Mouse (Mus musculus): Measurements from ENCODE around the gene Mmrn1. TPM values are rescaled to one million over a fixed set of nuclear protein-coding genes. Genes with fewer than 3 reads are reported as not detected.

The Mmrn1 gene
- polyA plus RNA-seq, 1 experiment from 2014 or later, result 3.1 TPM

DNA sequence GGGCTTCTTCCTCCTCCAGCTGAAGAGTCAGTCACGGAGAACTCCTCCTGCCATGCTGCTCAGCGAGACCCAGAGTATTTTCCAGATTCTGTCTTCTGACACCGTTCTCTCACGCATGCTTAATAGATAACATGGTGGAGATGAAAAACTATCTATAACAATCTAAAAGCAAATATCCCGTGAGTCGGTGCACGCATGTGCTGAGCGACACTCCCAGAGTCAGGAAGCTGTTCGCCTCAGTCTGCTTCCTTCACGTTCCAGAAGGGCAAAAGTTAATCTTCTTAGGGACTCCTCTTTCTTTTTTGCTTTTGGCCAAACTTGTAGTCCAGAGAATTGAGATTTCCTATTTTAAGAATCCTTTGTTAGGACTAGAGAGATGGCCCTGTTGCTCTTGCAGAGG lies 69.7 kb downstream of the Mmrn1 start:
- no peaks in the 10 kb centered on the region for H3K27me3 ChIP-seq (ENCODE audit: insufficient read depth, low read length)
- no peak overlapping the region for H3K9ac ChIP-seq (replicated peaks)
- no peaks in the 10 kb centered on the region for H3K4me1 ChIP-seq (ENCODE audit: insufficient read depth)
- no peak overlapping the region for H3K27ac ChIP-seq (ENCODE audit: low read depth)
- H3K4me3 ChIP-seq (ENCODE audit: low read depth, low read length), result no peak overlapping the region
- H3K4me2 ChIP-seq (ENCODE audit: low read depth, low read length), result no peak overlapping the region
- DNase-seq (no peak), ATAC-seq (no peak)
- WGBS (ENCODE audit: insufficient replicate concordance), result 52% methylated on average over 10 of the region's 10 CpGs
- H3K36me3 ChIP-seq (replicated peaks; ENCODE audit: insufficient read depth, low read length), result no peaks in the 10 kb centered on the region
- no peaks in the 10 kb centered on the region for H3K9me3 ChIP-seq (ENCODE audit: low read length)
- TF ChIP-seq EP300 (IDR thresholded peaks at IDR 0.05; ENCODE audit: low read depth) (no peak), CTCF (IDR thresholded peaks at IDR 0.05; ENCODE audit: low read depth) (no peak)

DNA sequence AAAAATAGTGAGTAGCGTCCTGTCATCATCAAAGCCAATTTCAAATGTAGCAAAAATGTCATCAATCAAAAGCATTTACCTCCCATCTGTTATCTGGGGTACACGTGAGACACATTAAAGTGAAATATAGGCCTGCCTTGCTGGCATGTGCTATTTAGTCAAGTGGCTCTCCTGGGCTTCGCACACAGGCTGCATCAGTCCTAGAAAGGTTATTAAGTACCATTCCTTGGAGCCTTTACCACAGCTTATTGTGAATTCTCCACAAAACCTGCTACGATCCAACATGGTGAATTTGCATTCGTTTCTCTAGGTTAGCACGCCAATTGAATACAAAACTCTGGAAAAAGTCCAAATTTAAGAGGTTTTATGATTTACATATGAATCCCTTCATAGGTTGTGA lies 70.8 kb downstream of the Mmrn1 start:
- no peak overlapping the region for H3K9ac ChIP-seq (replicated peaks)
- H3K27me3 ChIP-seq (ENCODE audit: insufficient read depth, low read length), result no peaks in the 10 kb centered on the region
- H3K4me3 ChIP-seq (ENCODE audit: low read depth, low read length), result no peak overlapping the region
- no peak overlapping the region for H3K4me2 ChIP-seq (ENCODE audit: low read depth, low read length)
- H3K36me3 ChIP-seq (replicated peaks; ENCODE audit: insufficient read depth, low read length), result no peaks in the 10 kb centered on the region
- no peak for TF ChIP-seq CTCF (IDR thresholded peaks at IDR 0.05; ENCODE audit: low read depth)
- TF ChIP-seq EP300 (IDR thresholded peaks at IDR 0.05; ENCODE audit: low read depth), result no peak
- no peaks in the 10 kb centered on the region for H3K9me3 ChIP-seq (ENCODE audit: low read length)
- no peaks in the 10 kb centered on the region for H3K4me1 ChIP-seq (ENCODE audit: insufficient read depth)
- no peak overlapping the region for H3K27ac ChIP-seq (ENCODE audit: low read depth)
- ATAC-seq, result no peak
- WGBS (ENCODE audit: insufficient replicate concordance), result 77% methylated on average over 6 of the region's 6 CpGs
- no peak for DNase-seq

- Histone ChIP-seq H3K4me1 (ENCODE audit: insufficient read depth) (no peaks in the 10 kb centered on the region), H3K27ac (ENCODE audit: low read depth) (no peak overlapping the region), H3K27me3 (ENCODE audit: insufficient read depth, low read length) (no peaks in the 10 kb centered on the region), H3K9ac (replicated peaks) (no peak overlapping the region), H3K9me3 (ENCODE audit: low read length) (no peaks in the 10 kb centered on the region), H3K4me3 (ENCODE audit: low read depth, low read length) (no peak overlapping the region), H3K36me3 (replicated peaks; ENCODE audit: insufficient read depth, low read length) (no peaks in the 10 kb centered on the region), H3K4me2 (ENCODE audit: low read depth, low read length) (no peak overlapping the region)
- ATAC-seq, result no peak
- TF ChIP-seq EP300 (IDR thresholded peaks at IDR 0.05; ENCODE audit: low read depth) (no peak), CTCF (IDR thresholded peaks at IDR 0.05; ENCODE audit: low read depth) (no peak)
- DNase-seq, result no peak
- 69% methylated on average over 1 of the region's 1 CpGs for WGBS (ENCODE audit: insufficient replicate concordance)
These were observed 71.6 kb downstream of the Mmrn1 start for GRCm38 (mm10) chr6:60996328-60996727.

DNA sequence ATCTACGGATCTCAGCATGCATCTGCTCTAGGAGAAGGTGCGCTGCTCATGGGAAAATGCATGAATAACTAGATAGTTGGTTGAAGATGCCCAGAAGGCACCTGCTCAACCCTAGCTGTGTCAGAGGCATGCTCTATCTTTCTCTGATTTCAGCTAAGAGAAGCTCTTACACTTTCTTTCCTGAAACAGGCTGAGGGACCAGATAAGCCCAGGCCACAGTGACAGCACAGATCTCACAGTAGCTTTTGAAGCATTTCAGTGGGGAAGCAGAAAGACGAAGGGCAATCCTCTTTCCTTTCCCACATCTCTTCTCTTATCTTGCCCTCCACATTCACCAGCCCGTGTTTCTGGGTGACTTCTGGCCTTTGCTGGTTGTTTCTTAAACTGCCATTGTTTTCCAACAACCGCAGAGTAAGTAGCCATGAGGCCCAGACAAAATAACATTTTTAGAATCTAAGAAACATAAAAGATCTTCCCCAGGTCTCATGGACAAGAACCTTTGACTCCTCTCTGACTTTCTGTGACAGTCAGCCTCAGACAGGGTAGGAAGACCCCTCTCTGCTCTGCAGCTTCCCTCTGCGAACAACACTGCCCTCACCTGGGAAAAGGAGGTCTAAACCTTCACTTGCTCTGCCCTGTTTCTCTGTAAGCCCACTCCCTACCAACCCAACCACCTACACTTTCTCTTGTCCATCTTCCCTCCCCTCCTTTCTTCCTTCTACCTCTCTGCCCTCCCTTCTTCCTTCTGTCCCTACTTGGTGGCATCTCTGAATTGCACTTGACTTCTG lies 76.4 kb downstream of the Mmrn1 start:
- no peak overlapping the region for H3K27ac ChIP-seq (ENCODE audit: low read depth)
- no peak for TF ChIP-seq CTCF (IDR thresholded peaks at IDR 0.05; ENCODE audit: low read depth)
- TF ChIP-seq EP300 (IDR thresholded peaks at IDR 0.05; ENCODE audit: low read depth), result no peak
- H3K36me3 ChIP-seq (replicated peaks; ENCODE audit: insufficient read depth, low read length), result no peaks in the 10 kb centered on the region
- H3K27me3 ChIP-seq (ENCODE audit: insufficient read depth, low read length), result no peaks in the 10 kb centered on the region
- no peaks in the 10 kb centered on the region for H3K4me1 ChIP-seq (ENCODE audit: insufficient read depth)
- DNase-seq (no peak), ATAC-seq (no peak)
- no peak overlapping the region for H3K4me3 ChIP-seq (ENCODE audit: low read depth, low read length)
- no peak overlapping the region for H3K4me2 ChIP-seq (ENCODE audit: low read depth, low read length)
- no peak overlapping the region for H3K9ac ChIP-seq (replicated peaks)
- WGBS (ENCODE audit: insufficient replicate concordance), result 52% methylated on average over 6 of the region's 6 CpGs
- no peaks in the 10 kb centered on the region for H3K9me3 ChIP-seq (ENCODE audit: low read length)

DNA sequence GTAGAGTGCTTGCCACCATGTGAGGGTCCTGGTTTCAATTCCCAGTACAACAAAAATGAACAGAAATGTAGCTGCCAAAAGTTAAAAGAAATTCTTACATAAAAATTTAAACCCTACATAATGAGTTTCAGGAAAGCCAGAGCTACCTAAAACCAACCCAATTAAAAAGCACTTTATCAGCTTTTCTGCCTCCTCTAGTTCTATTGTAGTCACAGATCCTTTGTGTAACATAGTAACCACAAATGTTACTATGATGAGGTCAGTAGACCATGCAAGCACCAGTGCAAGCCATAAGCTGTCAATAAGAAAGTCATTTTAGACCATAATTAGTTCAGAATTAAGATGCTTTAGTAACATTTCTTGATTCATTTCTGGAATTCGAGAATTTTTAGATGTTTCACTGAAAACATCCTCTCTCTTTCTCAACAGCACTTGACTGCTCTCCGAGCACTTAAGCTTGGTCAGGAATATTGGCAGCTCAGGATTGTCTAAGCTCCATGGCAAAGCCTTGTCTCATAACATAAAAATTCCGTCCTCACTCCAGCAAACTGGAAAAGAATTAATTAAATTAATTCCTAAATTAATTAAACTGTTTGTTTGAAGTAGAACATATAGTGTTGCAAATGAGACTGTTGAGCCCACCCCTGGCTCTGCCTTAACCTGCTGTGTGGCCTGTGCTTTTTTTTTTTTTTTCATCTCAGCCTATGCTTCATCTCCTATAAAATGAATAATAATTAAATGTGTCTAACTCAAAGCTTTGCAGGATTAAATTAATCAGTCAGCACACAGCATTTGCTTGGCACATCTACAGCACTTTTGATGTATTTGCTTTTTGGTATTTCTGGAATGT lies 79.4 kb downstream of the Mmrn1 start:
- WGBS (ENCODE audit: insufficient replicate concordance), result 63% methylated on average over 3 of the region's 3 CpGs
- no peak for ATAC-seq

DNA sequence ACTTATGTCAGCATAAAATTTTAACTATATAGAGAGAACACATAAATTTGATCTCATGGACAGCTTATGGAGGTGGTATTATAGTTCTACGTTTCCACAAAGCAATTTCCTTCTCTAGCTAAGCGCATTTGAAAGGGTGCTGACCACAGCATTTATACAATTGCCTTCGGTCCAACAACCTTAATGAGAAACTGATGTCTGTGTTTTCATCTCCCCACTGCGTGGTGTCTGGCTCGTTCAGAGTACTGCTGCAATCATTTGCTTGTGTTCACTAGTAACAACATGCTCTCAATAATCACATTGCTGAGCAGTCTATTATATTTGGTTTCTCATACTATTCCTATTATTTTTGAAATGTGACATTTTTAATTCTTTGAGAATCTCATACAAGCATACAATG lies 89.0 kb downstream of the Mmrn1 start:
- 78% methylated on average over 5 of the region's 5 CpGs for WGBS (ENCODE audit: insufficient replicate concordance)
- Histone ChIP-seq H3K27ac (ENCODE audit: low read depth) (no peak overlapping the region), H3K4me2 (ENCODE audit: low read depth, low read length) (no peak overlapping the region), H3K36me3 (replicated peaks; ENCODE audit: insufficient read depth, low read length) (no peaks in the 10 kb centered on the region), H3K27me3 (ENCODE audit: insufficient read depth, low read length) (no peaks in the 10 kb centered on the region), H3K9ac (replicated peaks) (no peak overlapping the region), H3K9me3 (ENCODE audit: low read length) (no peaks in the 10 kb centered on the region), H3K4me3 (ENCODE audit: low read depth, low read length) (no peak overlapping the region), H3K4me1 (ENCODE audit: insufficient read depth) (no peaks in the 10 kb centered on the region)
- ATAC-seq (no peak), DNase-seq (no peak)
- TF ChIP-seq EP300 (IDR thresholded peaks at IDR 0.05; ENCODE audit: low read depth), result no peak
- TF ChIP-seq CTCF (IDR thresholded peaks at IDR 0.05; ENCODE audit: low read depth), result no peak

More for the DNA sequence above, 79.4 kb downstream of the Mmrn1 start:
- no peak overlapping the region for H3K4me3 ChIP-seq (ENCODE audit: low read depth, low read length)
- H3K27me3 ChIP-seq (ENCODE audit: insufficient read depth, low read length), result no peaks in the 10 kb centered on the region
- no peak overlapping the region for H3K27ac ChIP-seq (ENCODE audit: low read depth)
- H3K36me3 ChIP-seq (replicated peaks; ENCODE audit: insufficient read depth, low read length), result no peaks in the 10 kb centered on the region
- no peak for DNase-seq
- H3K4me2 ChIP-seq (ENCODE audit: low read depth, low read length), result no peak overlapping the region
- TF ChIP-seq EP300 (IDR thresholded peaks at IDR 0.05; ENCODE audit: low read depth) (no peak), CTCF (IDR thresholded peaks at IDR 0.05; ENCODE audit: low read depth) (no peak)
- no peaks in the 10 kb centered on the region for H3K9me3 ChIP-seq (ENCODE audit: low read length)
- no peaks in the 10 kb centered on the region for H3K4me1 ChIP-seq (ENCODE audit: insufficient read depth)
- H3K9ac ChIP-seq (replicated peaks), result no peak overlapping the region

All from liver, postnatal 0 days (tissue).